Mouse (Mus musculus): ENCODE results near the gene Fbrsl1. TPM values are rescaled to one million over a fixed set of nuclear protein-coding genes. Genes with fewer than 3 reads are reported as not detected.

Fbrsl1 gene
- total RNA-seq, 1 experiment: 44.4 TPM

DNA sequence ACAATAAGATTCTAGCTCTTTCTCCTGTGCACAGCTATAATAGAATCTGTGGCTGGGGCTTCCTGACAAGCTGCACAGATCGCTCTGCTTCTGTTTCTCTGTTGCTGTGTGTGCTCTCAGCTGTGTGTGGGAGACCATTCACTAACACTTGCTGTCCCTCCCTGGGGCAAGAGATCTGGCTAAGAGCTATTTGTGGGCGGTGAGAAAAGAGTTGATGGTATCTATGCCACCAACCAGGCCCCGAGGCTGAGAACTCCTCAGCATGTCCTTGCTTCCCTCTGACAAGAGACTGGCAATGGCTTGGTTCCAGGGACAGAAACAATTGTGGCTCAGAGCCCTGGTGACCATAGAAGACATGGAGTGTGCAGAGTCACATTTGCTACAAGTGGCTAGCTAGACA is 10.6 kb upstream of the Fbrsl1 start:
- H3K27ac ChIP-seq (ENCODE audit: insufficient read depth, low read depth, low read length, poor library complexity, severe bottlenecking): no peak overlapping the region

DNA sequence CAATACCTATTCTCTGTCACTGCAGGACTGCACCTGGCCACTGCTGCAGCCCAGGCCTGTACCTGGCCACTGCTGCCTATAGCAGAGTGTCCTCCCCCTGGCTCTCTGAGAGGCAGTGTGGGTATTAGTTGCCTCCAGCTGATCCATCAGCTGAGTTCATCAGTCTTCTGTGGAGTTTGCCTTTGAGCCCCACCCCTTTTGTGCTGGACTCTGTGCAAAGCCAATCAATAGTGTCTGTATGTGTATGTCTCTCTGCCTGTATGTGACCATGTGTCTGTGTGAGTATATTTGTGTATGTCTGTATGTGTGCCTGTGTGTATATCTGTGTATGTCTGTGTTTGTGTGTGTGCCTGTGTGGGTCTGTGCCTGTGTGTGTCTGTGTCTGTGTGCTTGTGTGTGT is 7.0 kb upstream of the Fbrsl1 start:
- peaks cover 0 to 2% of the 10 kb centered on the region in 2 experiments; a peak in 1 of 4 replicates for H3K4me1 ChIP-seq (ENCODE audit: control insufficient read depth in 2 of 2, insufficient read depth in 2 of 2, low read length in 2 of 2, poor library complexity in 1 of 2)
- no peaks in the 10 kb centered on the region for H3K9me3 ChIP-seq (ENCODE audit: control insufficient read depth, insufficient read depth, low read depth, low read length)
- no peak overlapping the region for H3K9ac ChIP-seq (ENCODE audit: insufficient read depth, low read depth, low read length, poor library complexity, severe bottlenecking)
- H3K4me3 ChIP-seq (ENCODE audit: insufficient read depth in 1 of 2, low read depth in 1 of 2, low read length in 2 of 2, poor library complexity in 1 of 2, severe bottlenecking in 1 of 2): no peak overlapping the region
- H3K27ac ChIP-seq (ENCODE audit: insufficient read depth, low read depth, low read length, poor library complexity, severe bottlenecking): no peak overlapping the region
- no peak for TF ChIP-seq ZNF384 (IDR thresholded peaks at IDR 0.05; ENCODE audit: low read depth, low read length)
- TF ChIP-seq HCFC1 (IDR thresholded peaks at IDR 0.05; ENCODE audit: borderline replicate concordance, insufficient read depth, low read length): no peak
- TF ChIP-seq CHD2 (IDR thresholded peaks at IDR 0.05; ENCODE audit: low read depth, low read length): no peak
- TF ChIP-seq MAFK (IDR thresholded peaks at IDR 0.05; ENCODE audit: insufficient read depth, low read depth, low read length): no peak
- no peak for TF ChIP-seq ZC3H11A (IDR thresholded peaks at IDR 0.05; ENCODE audit: borderline replicate concordance, low read depth, low read length)
- in situ Hi-C loops (cut with MboI; ENCODE audit: low sequenced_read_pairs in 2 of 2, unreplicated experiment in 2 of 2): no loop called here
- no peak for DNase-seq (ENCODE audit: low read depth, low spot score)
- no peaks in the 10 kb centered on the region for H3K36me3 ChIP-seq (ENCODE audit: control insufficient read depth, insufficient read depth, low read length, poor library complexity, severe bottlenecking)

More for the DNA sequence above, 10.6 kb upstream of the Fbrsl1 start:
- H3K9me3 ChIP-seq (ENCODE audit: control insufficient read depth, insufficient read depth, low read depth, low read length): no peaks in the 10 kb centered on the region
- no peaks in the 10 kb centered on the region for H3K36me3 ChIP-seq (ENCODE audit: control insufficient read depth, insufficient read depth, low read length, poor library complexity, severe bottlenecking)
- H3K4me1 ChIP-seq (ENCODE audit: control insufficient read depth in 2 of 2, insufficient read depth in 2 of 2, low read length in 2 of 2, poor library complexity in 1 of 2): no peaks in the 10 kb centered on the region
- DNase-seq (ENCODE audit: low read depth, low spot score): no peak
- TF ChIP-seq HCFC1 (IDR thresholded peaks at IDR 0.05; ENCODE audit: borderline replicate concordance, insufficient read depth, low read length) (no peak), MAFK (IDR thresholded peaks at IDR 0.05; ENCODE audit: insufficient read depth, low read depth, low read length) (no peak), ZNF384 (IDR thresholded peaks at IDR 0.05; ENCODE audit: low read depth, low read length) (no peak)
- no peak overlapping the region for H3K9ac ChIP-seq (ENCODE audit: insufficient read depth, low read depth, low read length, poor library complexity, severe bottlenecking)
- H3K4me3 ChIP-seq (ENCODE audit: insufficient read depth in 1 of 2, low read depth in 1 of 2, low read length in 2 of 2, poor library complexity in 1 of 2, severe bottlenecking in 1 of 2): no peak overlapping the region
- in situ Hi-C loops (cut with MboI; ENCODE audit: low sequenced_read_pairs in 2 of 2, unreplicated experiment in 2 of 2): no loop called here

- no peaks in the 10 kb centered on the region for H3K36me3 ChIP-seq (ENCODE audit: control insufficient read depth, insufficient read depth, low read length, poor library complexity, severe bottlenecking)
- H3K9me3 ChIP-seq (ENCODE audit: control insufficient read depth, insufficient read depth, low read depth, low read length): no peaks in the 10 kb centered on the region
- TF ChIP-seq CHD2 (IDR thresholded peaks at IDR 0.05; ENCODE audit: low read depth, low read length) (no peak), HCFC1 (IDR thresholded peaks at IDR 0.05; ENCODE audit: borderline replicate concordance, insufficient read depth, low read length) (no peak), ZNF384 (IDR thresholded peaks at IDR 0.05; ENCODE audit: low read depth, low read length) (no peak)
- in situ Hi-C loops (cut with MboI; ENCODE audit: low sequenced_read_pairs in 2 of 2, unreplicated experiment in 2 of 2): no loop called here
- H3K4me3 ChIP-seq (ENCODE audit: insufficient read depth in 1 of 2, low read depth in 1 of 2, low read length in 2 of 2, poor library complexity in 1 of 2, severe bottlenecking in 1 of 2): peak overlapping the region; percentile 48 to 51
- H3K9ac ChIP-seq (ENCODE audit: insufficient read depth, low read depth, low read length, poor library complexity, severe bottlenecking): peak overlapping the region; percentile 45
- peaks cover 1 to 23% of the 10 kb centered on the region in 2 experiments; a peak in 3 of 4 replicates for H3K4me1 ChIP-seq (ENCODE audit: control insufficient read depth in 2 of 2, insufficient read depth in 2 of 2, low read length in 2 of 2, poor library complexity in 1 of 2)
- H3K27ac ChIP-seq (ENCODE audit: insufficient read depth, low read depth, low read length, poor library complexity, severe bottlenecking): peak overlapping the region; percentile 66
- no peak for DNase-seq (ENCODE audit: low read depth, low spot score)
These were observed 991 bp upstream of the Fbrsl1 start for GRCm38 (mm10) chr5:110449294-110449693.

- TF ChIP-seq ZC3H11A (IDR thresholded peaks at IDR 0.05; ENCODE audit: borderline replicate concordance, low read depth, low read length) (no peak), HCFC1 (IDR thresholded peaks at IDR 0.05; ENCODE audit: borderline replicate concordance, insufficient read depth, low read length) (no peak)
- peaks cover 10 to 29% of the 10 kb centered on the region in 2 experiments for H3K4me1 ChIP-seq (ENCODE audit: control insufficient read depth in 2 of 2, insufficient read depth in 2 of 2, low read length in 2 of 2, poor library complexity in 1 of 2)
- in situ Hi-C loops (cut with MboI; ENCODE audit: low sequenced_read_pairs in 2 of 2, unreplicated experiment in 2 of 2): no loop called here
- no peak for DNase-seq (ENCODE audit: low read depth, low spot score)
- H3K27ac ChIP-seq (ENCODE audit: insufficient read depth, low read depth, low read length, poor library complexity, severe bottlenecking): peak overlapping the region; percentile 91
- peak overlapping the region; percentile 98 for H3K9ac ChIP-seq (ENCODE audit: insufficient read depth, low read depth, low read length, poor library complexity, severe bottlenecking)
- H3K4me3 ChIP-seq (ENCODE audit: insufficient read depth in 1 of 2, low read depth in 1 of 2, low read length in 2 of 2, poor library complexity in 1 of 2, severe bottlenecking in 1 of 2): peak overlapping the region; percentile 83 to 99
- H3K9me3 ChIP-seq (ENCODE audit: control insufficient read depth, insufficient read depth, low read depth, low read length): no peaks in the 10 kb centered on the region
- H3K36me3 ChIP-seq (ENCODE audit: control insufficient read depth, insufficient read depth, low read length, poor library complexity, severe bottlenecking): no peaks in the 10 kb centered on the region
These were observed 425 bp downstream of the Fbrsl1 start for GRCm38 (mm10) chr5:110447720-110448435.

- no peak overlapping the region for H3K4me3 ChIP-seq (ENCODE audit: insufficient read depth in 1 of 2, low read depth in 1 of 2, low read length in 2 of 2, poor library complexity in 1 of 2, severe bottlenecking in 1 of 2)
- TF ChIP-seq ZC3H11A (IDR thresholded peaks at IDR 0.05; ENCODE audit: borderline replicate concordance, low read depth, low read length) (no peak), CHD2 (IDR thresholded peaks at IDR 0.05; ENCODE audit: low read depth, low read length) (no peak), ZNF384 (IDR thresholded peaks at IDR 0.05; ENCODE audit: low read depth, low read length) (no peak)
- no peak overlapping the region for H3K27ac ChIP-seq (ENCODE audit: insufficient read depth, low read depth, low read length, poor library complexity, severe bottlenecking)
- H3K9me3 ChIP-seq (ENCODE audit: control insufficient read depth, insufficient read depth, low read depth, low read length): no peaks in the 10 kb centered on the region
- DNase-seq (ENCODE audit: low read depth, low spot score): no peak
- H3K4me1 ChIP-seq (ENCODE audit: control insufficient read depth in 2 of 2, insufficient read depth in 2 of 2, low read length in 2 of 2, poor library complexity in 1 of 2): peaks cover 16 to 50% of the 10 kb centered on the region in 2 experiments
- in situ Hi-C loops (cut with MboI; ENCODE audit: low sequenced_read_pairs in 2 of 2, unreplicated experiment in 2 of 2): no loop called here
- 0 out of 2 replicates have a peak overlapping the region, but pooled peaks have one; percentile 9 for H3K9ac ChIP-seq (ENCODE audit: insufficient read depth, low read depth, low read length, poor library complexity, severe bottlenecking)
- H3K36me3 ChIP-seq (ENCODE audit: control insufficient read depth, insufficient read depth, low read length, poor library complexity, severe bottlenecking): peaks cover 5% of the 10 kb centered on the region; the same call in 1 of the 2 replicates
These were observed 3.8 kb downstream of the Fbrsl1 start for GRCm38 (mm10) chr5:110444509-110444908.
